Mouse (Mus musculus) neural tube, embryonic 12.5 days (tissue): ENCODE measurements at regions not wholly inside any gene's neighbourhood (a gene's known extent, or its start where the extent isn't known, plus 50 kb on each side); places are given as distances from the start of the nearest gene placed in this dataset.

Experiments
- ATAC-seq: fragments of 200-750 bp; cut with Nextera tagmentation; 2 replicates; pipeline ENCODE4 v1.8.0; 2017; ENCODE audit warnings: low read depth, mild to moderate bottlenecking, moderate TSS enrichment, moderate library complexity; ENCODE audit not compliant: low FRiP score
- H3K27ac ChIP-seq: fragments of 300-500 bp; sonication (generic); 2 replicates; pipeline ENCODE4 v1.5.1; 2016
- H3K27me3 ChIP-seq: fragments of 300-500 bp; sonication (generic); replicated peaks from 2 replicates; pipeline ENCODE4 v1.6.1; 2016; ENCODE audit warnings: mild to moderate bottlenecking
- H3K36me3 ChIP-seq: fragments of 300-500 bp; sonication (generic); 2 replicates; pipeline ENCODE4 v1.6.1; 2016; ENCODE audit warnings: mild to moderate bottlenecking
- H3K4me1 ChIP-seq: fragments of 300-500 bp; sonication (generic); 2 replicates; pipeline ENCODE4 v1.6.1; 2016
- H3K4me2 ChIP-seq: fragments of 300-500 bp; sonication (generic); replicated peaks from 2 replicates; pipeline ENCODE4 v1.6.1; 2016; ENCODE audit warnings: mild to moderate bottlenecking
- H3K4me3 ChIP-seq: fragments of 300-500 bp; sonication (generic); 2 replicates; pipeline ENCODE4 v1.5.1; 2016
- H3K9ac ChIP-seq: fragments of 300-500 bp; sonication (generic); 2 replicates; pipeline ENCODE4 v1.6.1; 2016; ENCODE audit warnings: mild to moderate bottlenecking
- H3K9me3 ChIP-seq: fragments of 300-500 bp; sonication (generic); 2 replicates; pipeline ENCODE4 v1.6.1; 2016; ENCODE audit warnings: mild to moderate bottlenecking
- WGBS: fragments of 180-500 bp; shearing (Covaris S2); methylation state at CpG from one replicate; pipeline ENCODE4 v1.1.7; 2016; 5-methylcytosine and 5-hydroxymethylcytosine counted together

DNA sequence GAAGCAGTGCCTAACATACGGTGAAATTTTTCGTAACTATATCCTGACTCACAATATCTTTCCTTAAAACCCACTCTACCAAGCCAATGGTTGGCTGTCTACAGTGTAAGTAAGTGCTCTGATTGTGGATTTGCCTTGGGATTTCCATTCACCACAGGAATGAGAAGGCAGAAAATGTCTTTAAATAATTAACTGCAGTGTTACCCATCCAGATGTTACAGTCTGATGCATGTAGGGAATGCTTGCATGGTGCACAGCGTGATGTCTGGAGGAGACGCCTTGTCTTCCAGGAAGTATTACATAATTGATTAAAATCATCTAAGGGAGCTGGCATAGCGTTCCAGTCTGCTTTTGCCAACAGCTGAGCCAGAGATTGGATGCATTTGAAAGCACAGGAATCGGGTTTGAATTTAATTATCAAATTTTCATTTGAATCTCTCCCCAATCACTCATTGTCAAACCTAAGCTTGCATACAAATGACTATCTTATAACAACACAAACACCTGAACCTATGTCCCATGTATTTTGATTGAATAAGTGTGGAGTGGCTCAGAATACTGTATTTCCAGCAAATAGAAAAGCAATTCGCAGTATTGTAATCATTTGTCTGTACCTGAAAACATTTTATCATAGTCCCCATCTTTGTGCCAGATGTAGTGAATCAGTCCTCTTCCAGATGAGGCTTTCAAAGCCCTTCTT is 170.8 kb upstream of the Ano5 start:
- Histone ChIP-seq H3K4me1 (no peaks in the 10 kb centered on the region), H3K36me3 (no peaks in the 10 kb centered on the region), H3K4me3 (no peak overlapping the region), H3K27me3 (no peaks in the 10 kb centered on the region), H3K4me2 (no peak overlapping the region), H3K9ac (no peak overlapping the region), H3K9me3 (no peaks in the 10 kb centered on the region), H3K27ac (no peak overlapping the region)
- 71% methylated on average over 7 of the region's 7 CpGs for WGBS
- peak; percentile 76 for ATAC-seq

DNA sequence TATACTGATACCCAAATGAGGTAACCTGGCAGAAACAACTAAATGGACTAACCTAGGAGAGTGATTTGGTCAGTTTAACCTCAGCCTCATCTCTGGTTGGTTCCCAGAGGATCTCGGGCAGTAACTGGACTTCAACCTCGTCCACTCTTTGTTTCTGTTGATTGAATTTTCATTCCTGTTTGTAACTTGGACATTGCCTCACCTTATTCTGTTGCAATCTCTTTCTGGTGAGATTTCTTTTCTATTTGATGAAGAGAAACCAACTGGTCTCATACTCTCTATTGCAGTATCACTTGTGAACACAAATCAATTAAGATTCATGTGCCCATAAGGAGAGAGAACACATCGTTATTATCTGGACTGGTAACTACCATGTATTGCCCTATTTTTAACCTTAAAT is 163.3 kb upstream of the Ano5 start:
- H3K36me3 ChIP-seq: no peaks in the 10 kb centered on the region
- no peak overlapping the region for H3K27ac ChIP-seq
- H3K4me2 ChIP-seq: no peak overlapping the region
- no peak overlapping the region for H3K4me3 ChIP-seq
- no peaks in the 10 kb centered on the region for H3K27me3 ChIP-seq
- ATAC-seq: no peak
- no peaks in the 10 kb centered on the region for H3K9me3 ChIP-seq
- no peaks in the 10 kb centered on the region for H3K4me1 ChIP-seq
- H3K9ac ChIP-seq: no peak overlapping the region
- 84% methylated on average over 3 of the region's 3 CpGs for WGBS

DNA sequence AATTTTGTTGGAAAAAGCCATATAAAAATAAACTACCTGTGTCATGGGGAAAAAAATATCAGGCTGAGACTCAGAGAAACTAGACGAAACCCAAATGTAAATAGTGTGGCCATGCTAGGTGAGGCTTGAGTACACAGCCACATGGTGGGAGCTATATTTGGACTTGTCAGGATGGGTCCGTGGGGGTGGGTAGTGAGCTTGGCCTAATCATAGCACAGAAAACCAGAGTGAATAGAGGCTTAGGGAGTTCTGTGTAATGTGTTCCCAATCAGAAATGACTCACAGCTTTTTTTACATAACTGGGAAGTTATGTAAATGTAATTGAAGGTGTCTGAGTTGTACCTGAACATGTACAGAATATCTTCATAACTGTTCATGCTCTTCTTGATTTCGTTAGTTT is 150.7 kb upstream of the Ano5 start:
- no peaks in the 10 kb centered on the region for H3K9me3 ChIP-seq

DNA sequence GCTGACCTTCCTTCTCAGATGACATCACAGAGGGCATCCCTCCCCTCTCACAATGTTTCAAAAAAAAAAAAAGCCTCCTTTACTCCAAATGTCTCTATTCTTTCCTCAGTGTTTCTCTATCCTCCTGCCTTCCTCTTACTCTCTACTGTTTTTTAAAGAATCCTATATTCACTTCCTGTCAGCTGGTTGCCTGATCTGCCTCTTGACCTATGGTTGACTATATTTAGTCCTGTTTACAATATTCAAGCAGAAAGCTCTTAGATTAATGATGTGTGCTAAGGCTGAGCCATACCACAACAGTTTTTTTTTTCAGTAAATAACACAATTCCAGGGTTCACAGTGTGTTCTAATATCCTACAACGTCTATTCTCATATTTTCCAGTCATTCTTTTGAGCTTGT is 133.2 kb upstream of the Ano5 start:
- H3K4me3 ChIP-seq: no peak overlapping the region
- no peak overlapping the region for H3K4me2 ChIP-seq
- H3K27ac ChIP-seq: no peak overlapping the region
- WGBS: 90% methylated on average over 1 of the region's 1 CpGs
- no peaks in the 10 kb centered on the region for H3K4me1 ChIP-seq
- no peaks in the 10 kb centered on the region for H3K27me3 ChIP-seq
- no peaks in the 10 kb centered on the region for H3K9me3 ChIP-seq
- ATAC-seq: no peak
- H3K9ac ChIP-seq: no peak overlapping the region
- H3K36me3 ChIP-seq: no peaks in the 10 kb centered on the region

More for the DNA sequence above, 150.7 kb upstream of the Ano5 start:
- Histone ChIP-seq H3K4me1 (no peaks in the 10 kb centered on the region), H3K4me3 (no peak overlapping the region), H3K27me3 (no peaks in the 10 kb centered on the region), H3K27ac (no peak overlapping the region), H3K9ac (no peak overlapping the region), H3K36me3 (no peaks in the 10 kb centered on the region), H3K4me2 (no peak overlapping the region)
- WGBS: 85% methylated on average over 3 of the region's 3 CpGs
- no peak for ATAC-seq
